Comparison of ENCODE assay signal across 19 mouse cellular contexts in genomic region chr11:30102594-30102993, GRCm38 (mm10).
A peak's percentile ranks its signal among the peaks of the same experiment; 100 is the strongest.
DNase-seq lines count a peak whose midpoint lies in the region; ATAC-seq lines count a peak whose summit lies in the region.
"Had no signal": no experiment of that assay in that cellular context is flagged by ENCODE, and none has a peak within 500 bp of the region (broad histone marks: within the 10 kb centered on the region; RNA-seq: fewer than 3 reads in every experiment).

No protein-coding gene starts in this region.

- no peak for DNase-seq in heart, postnatal 36 days
- no peak for DNase-seq in liver
- peak; percentile 47 for DNase-seq in right cerebral cortex, postnatal 25 days
- DNase-seq in right cerebral cortex, postnatal 10 days (ENCODE audit: low spot score in 2 of 2): no peak
- no peak for DNase-seq in yolk sac, embryonic 10.5 days (ENCODE audit: low spot score)
- DNase-seq: cerebellum, adult 18-20 months; gastrocnemius, postnatal 36 days; kidney, postnatal 10 days had no signal

- H3K4me3 ChIP-seq in heart, embryonic 15.5 days: no peak overlapping the region
- H3K4me3 ChIP-seq in liver, embryonic 16.5 days (ENCODE audit: low read depth, low read length): no peak overlapping the region
- H3K4me3 ChIP-seq: embryonic facial prominence, embryonic 15.5 days; forebrain, embryonic 12.5 days; midbrain, embryonic 10.5 days; myocyte had no signal

- no peak overlapping the region for H3K27ac ChIP-seq in heart, embryonic 15.5 days
- H3K27ac ChIP-seq in liver, embryonic 16.5 days (ENCODE audit: low read length): no peak overlapping the region
- H3K27ac ChIP-seq: embryonic facial prominence, embryonic 15.5 days; forebrain, embryonic 12.5 days; liver, embryonic 14.5 days; midbrain, embryonic 10.5 days had no signal

- WGBS in heart, embryonic 15.5 days: 72% methylated on average over 2 of the region's 2 CpGs
- 59% methylated on average over 2 of the region's 2 CpGs for WGBS in liver, embryonic 16.5 days (ENCODE audit: insufficient replicate concordance)

- 0 out of 2 replicates have a peak, but pooled peaks have one; percentile 35 for ATAC-seq in heart, embryonic 15.5 days (replicated peaks; ENCODE audit: insufficient number of reproducible peaks, insufficient read depth, low FRiP score, low read depth)
- ATAC-seq in liver, embryonic 16.5 days (ENCODE audit: low read depth): 0 out of 2 replicates have a peak, but pooled peaks have one; percentile 27
- ATAC-seq in cerebellum, adult (ENCODE audit: insufficient number of reproducible peaks, low FRiP score, low TSS enrichment): no peak
- ATAC-seq: activated CD4-positive, CD25-positive, alpha-beta regulatory T cell, adult 4 months; CD4-positive, CD25-positive, alpha-beta regulatory T cell, adult 4 months; inflammation-experienced regulatory T-cells, adult 6 months had no signal

- no peak overlapping the region for H3K9ac ChIP-seq in heart, embryonic 15.5 days
- no peak overlapping the region for H3K9ac ChIP-seq in liver, embryonic 16.5 days (ENCODE audit: low read depth, low read length)
- H3K9ac ChIP-seq: embryonic facial prominence, embryonic 15.5 days; forebrain, embryonic 12.5 days; liver, embryonic 14.5 days had no signal

- H3K36me3 ChIP-seq in heart, embryonic 15.5 days: peaks cover 92% of the 10 kb centered on the region
- H3K36me3 ChIP-seq in liver, embryonic 16.5 days (ENCODE audit: control insufficient read depth, insufficient read depth): peaks cover 12% of the 10 kb centered on the region

- no peaks in the 10 kb centered on the region for H3K27me3 ChIP-seq in heart, embryonic 15.5 days
- H3K27me3 ChIP-seq in liver, embryonic 16.5 days (ENCODE audit: control insufficient read depth, insufficient read depth, low read depth, low read length): no peaks in the 10 kb centered on the region
- H3K27me3 ChIP-seq: embryonic facial prominence, embryonic 15.5 days; forebrain, embryonic 12.5 days had no signal

- H3K4me2 ChIP-seq in heart, embryonic 15.5 days: no peak overlapping the region
- no peak overlapping the region for H3K4me2 ChIP-seq in liver, embryonic 16.5 days (ENCODE audit: low read depth, low read length)
- H3K4me2 ChIP-seq: embryonic facial prominence, embryonic 15.5 days; forebrain, embryonic 12.5 days had no signal

- H3K9me3 ChIP-seq in heart, embryonic 15.5 days (replicated peaks): no peaks in the 10 kb centered on the region
- H3K9me3 ChIP-seq in liver, embryonic 16.5 days (replicated peaks; ENCODE audit: control insufficient read depth, low read length): no peaks in the 10 kb centered on the region
- H3K9me3 ChIP-seq: embryonic facial prominence, embryonic 15.5 days; forebrain, embryonic 12.5 days; midbrain, embryonic 10.5 days had no signal

- intact Hi-C loops in heart, postnatal 36 days (cut with DNase I): no loop called here

- no peaks in the 10 kb centered on the region for H3K4me1 ChIP-seq in heart, embryonic 15.5 days (replicated peaks)
- no peaks in the 10 kb centered on the region for H3K4me1 ChIP-seq in liver, embryonic 16.5 days (ENCODE audit: control insufficient read depth, low read depth, low read length)
- H3K4me1 ChIP-seq: embryonic facial prominence, embryonic 15.5 days; forebrain, embryonic 12.5 days; midbrain, embryonic 10.5 days had no signal
